Comparison of ENCODE assay signal across 21 mouse cellular contexts in the genomic region with DNA sequence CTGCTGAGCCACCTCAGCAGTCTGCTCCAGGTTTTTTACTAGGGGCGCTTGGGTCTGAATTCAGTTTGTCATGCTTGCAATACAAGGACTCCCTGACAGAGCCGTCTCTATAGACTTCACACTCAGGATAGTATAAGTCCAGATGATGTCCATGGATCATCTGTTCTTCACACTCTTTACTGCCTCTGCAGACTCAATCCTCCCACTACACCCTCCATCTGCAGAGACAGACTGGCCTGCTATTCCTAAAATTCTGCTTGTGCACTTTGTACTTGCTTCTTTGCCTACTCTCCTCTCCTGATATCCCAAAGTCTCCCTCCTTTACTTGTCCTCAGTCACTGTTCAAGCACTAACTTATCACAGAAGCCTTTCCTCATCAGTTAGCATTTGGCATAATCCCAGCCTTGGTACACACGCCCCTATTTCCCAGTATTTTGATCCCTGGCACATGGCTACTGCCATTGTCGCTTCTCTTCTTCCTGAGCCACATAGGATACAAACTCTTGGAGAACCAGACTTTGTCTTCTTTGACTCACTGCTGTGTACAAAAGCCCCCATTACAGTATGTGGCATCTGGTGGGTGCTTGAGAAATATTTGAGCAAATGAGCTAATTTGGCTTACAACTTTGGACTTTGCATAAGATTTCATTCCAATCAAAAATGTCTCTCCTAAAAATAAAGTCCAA.
DNase-seq lines count a peak whose midpoint lies in the region; ATAC-seq and TF ChIP-seq lines count a peak whose summit lies in the region.
"Had no signal": no experiment of that assay in that cellular context is flagged by ENCODE, and none has a peak within 500 bp of the region (broad histone marks: within the 10 kb centered on the region; RNA-seq: fewer than 3 reads in every experiment).

No protein-coding gene starts in this region.

- 0 out of 2 replicates have a peak, but pooled peaks cover 10% of the 10 kb centered on the region for H3K27me3 ChIP-seq in forebrain, embryonic 10.5 days (ENCODE audit: poor library complexity, severe bottlenecking)
- no peaks in the 10 kb centered on the region for H3K27me3 ChIP-seq in forebrain, embryonic 12.5 days
- H3K27me3 ChIP-seq in forebrain, embryonic 16.5 days (replicated peaks; ENCODE audit: control insufficient read depth, insufficient read depth, low read length), result no peaks in the 10 kb centered on the region
- H3K27me3 ChIP-seq: heart, embryonic 12.5 days had no signal

- 0 out of 2 replicates have a peak overlapping the region, but pooled peaks have one; percentile 21 for H3K27ac ChIP-seq in forebrain, embryonic 10.5 days
- no peak overlapping the region for H3K27ac ChIP-seq in forebrain, embryonic 12.5 days
- peak overlapping the region; percentile 14; the same call in 1 of the 2 replicates for H3K27ac ChIP-seq in layer of hippocampus, adult 2 months
- H3K27ac ChIP-seq in forebrain, embryonic 16.5 days (ENCODE audit: low read length), result peak overlapping the region; percentile 66
- H3K27ac ChIP-seq: embryonic facial prominence, embryonic 10.5 days; hindbrain, embryonic 10.5 days; hindbrain, embryonic 14.5 days had no signal

- no peak overlapping the region for H3K4me3 ChIP-seq in forebrain, embryonic 10.5 days
- H3K4me3 ChIP-seq in forebrain, embryonic 12.5 days (replicated peaks), result no peak overlapping the region
- no peak overlapping the region for H3K4me3 ChIP-seq in layer of hippocampus, adult 2 months
- H3K4me3 ChIP-seq in forebrain, embryonic 16.5 days (replicated peaks; ENCODE audit: low read length), result no peak overlapping the region
- H3K4me3 ChIP-seq: embryonic facial prominence, embryonic 10.5 days; heart, embryonic 12.5 days; hindbrain, embryonic 10.5 days had no signal

- no peaks in the 10 kb centered on the region for H3K36me3 ChIP-seq in forebrain, embryonic 10.5 days (replicated peaks)
- no peaks in the 10 kb centered on the region for H3K36me3 ChIP-seq in forebrain, embryonic 12.5 days (replicated peaks)
- H3K36me3 ChIP-seq in forebrain, embryonic 16.5 days (ENCODE audit: control insufficient read depth, insufficient read depth), result no peaks in the 10 kb centered on the region
- H3K36me3 ChIP-seq: embryonic facial prominence, embryonic 10.5 days; G1E; heart, embryonic 12.5 days; hindbrain, embryonic 10.5 days had no signal

- no peaks in the 10 kb centered on the region for H3K9me3 ChIP-seq in forebrain, embryonic 10.5 days
- H3K9me3 ChIP-seq in forebrain, embryonic 12.5 days, result no peaks in the 10 kb centered on the region
- H3K9me3 ChIP-seq in forebrain, embryonic 16.5 days (ENCODE audit: control insufficient read depth, low read length), result no peaks in the 10 kb centered on the region
- H3K9me3 ChIP-seq: embryonic facial prominence, embryonic 10.5 days; G1E; heart, embryonic 12.5 days; hindbrain, embryonic 10.5 days had no signal

- intact Hi-C loops in left cerebral cortex, postnatal 36 days (cut with DNase I), result no loop called here
- intact Hi-C loops in gastrocnemius, postnatal 14 days (cut with DNase I; ENCODE audit: low total_unique reads), result no loop called here

- no peak overlapping the region for H3K4me2 ChIP-seq in forebrain, embryonic 12.5 days
- no peak overlapping the region for H3K4me2 ChIP-seq in forebrain, embryonic 16.5 days (ENCODE audit: low read length)
- H3K4me2 ChIP-seq: heart, embryonic 12.5 days; hindbrain, embryonic 14.5 days had no signal

- no peak for TF ChIP-seq CTCF in layer of hippocampus, adult 2 months (conservative IDR thresholded peaks at IDR 0.05)

- peaks cover 22% of the 10 kb centered on the region for H3K4me1 ChIP-seq in forebrain, embryonic 10.5 days
- H3K4me1 ChIP-seq in forebrain, embryonic 12.5 days, result peaks cover 15% of the 10 kb centered on the region
- peaks cover 22% of the 10 kb centered on the region for H3K4me1 ChIP-seq in forebrain, embryonic 16.5 days (replicated peaks; ENCODE audit: control insufficient read depth, insufficient read depth, low read length)
- H3K4me1 ChIP-seq: embryonic facial prominence, embryonic 10.5 days; heart, embryonic 12.5 days had no signal

- ATAC-seq in forebrain, embryonic 12.5 days (ENCODE audit: low FRiP score), result no peak
- peak; percentile 53 for ATAC-seq in forebrain, embryonic 16.5 days
- ATAC-seq: CD4-positive, CD25-positive, alpha-beta regulatory T cell, adult 4 months; intestine, embryonic 16.5 days had no signal

- no peak overlapping the region for H3K9ac ChIP-seq in forebrain, embryonic 12.5 days
- H3K9ac ChIP-seq in forebrain, embryonic 16.5 days (replicated peaks; ENCODE audit: low read depth, low read length), result 0 out of 2 replicates have a peak overlapping the region, but pooled peaks have one; percentile 14
- H3K9ac ChIP-seq: heart, embryonic 12.5 days; hindbrain, embryonic 14.5 days had no signal

- DNase-seq in forebrain, embryonic 10.5 days (ENCODE audit: extremely low spot score, low spot score), result no peak
- no peak for DNase-seq in layer of hippocampus, adult 2 months (ENCODE audit: low spot score in 2 of 2)
- DNase-seq in layer of hippocampus, adult 11-12 months (ENCODE audit: low spot score), result no peak
- DNase-seq in brain, adult 2 months (ENCODE audit: low read depth, low spot score), result peak; percentile 53
- DNase-seq in left cerebral cortex, postnatal 36 days (ENCODE audit: low spot score in 2 of 2), result no peak
- no peak for DNase-seq in gastrocnemius, postnatal 14 days
- DNase-seq: adrenal gland, adult 8-10 months; adrenal gland, postnatal 36 days; B cell, adult 2 months; cerebellum, adult 18-20 months; cerebellum, postnatal 10 days; gastrocnemius, postnatal 25 days had no signal

- 85% methylated on average over 4 of the region's 4 CpGs for WGBS in forebrain, embryonic 10.5 days
- 70% methylated on average over 4 of the region's 4 CpGs for WGBS in forebrain, embryonic 12.5 days
- 38% methylated on average over 4 of the region's 4 CpGs for WGBS in forebrain, embryonic 16.5 days
